ENCODE assay signal across 9 mouse cellular contexts in the genomic region with DNA sequence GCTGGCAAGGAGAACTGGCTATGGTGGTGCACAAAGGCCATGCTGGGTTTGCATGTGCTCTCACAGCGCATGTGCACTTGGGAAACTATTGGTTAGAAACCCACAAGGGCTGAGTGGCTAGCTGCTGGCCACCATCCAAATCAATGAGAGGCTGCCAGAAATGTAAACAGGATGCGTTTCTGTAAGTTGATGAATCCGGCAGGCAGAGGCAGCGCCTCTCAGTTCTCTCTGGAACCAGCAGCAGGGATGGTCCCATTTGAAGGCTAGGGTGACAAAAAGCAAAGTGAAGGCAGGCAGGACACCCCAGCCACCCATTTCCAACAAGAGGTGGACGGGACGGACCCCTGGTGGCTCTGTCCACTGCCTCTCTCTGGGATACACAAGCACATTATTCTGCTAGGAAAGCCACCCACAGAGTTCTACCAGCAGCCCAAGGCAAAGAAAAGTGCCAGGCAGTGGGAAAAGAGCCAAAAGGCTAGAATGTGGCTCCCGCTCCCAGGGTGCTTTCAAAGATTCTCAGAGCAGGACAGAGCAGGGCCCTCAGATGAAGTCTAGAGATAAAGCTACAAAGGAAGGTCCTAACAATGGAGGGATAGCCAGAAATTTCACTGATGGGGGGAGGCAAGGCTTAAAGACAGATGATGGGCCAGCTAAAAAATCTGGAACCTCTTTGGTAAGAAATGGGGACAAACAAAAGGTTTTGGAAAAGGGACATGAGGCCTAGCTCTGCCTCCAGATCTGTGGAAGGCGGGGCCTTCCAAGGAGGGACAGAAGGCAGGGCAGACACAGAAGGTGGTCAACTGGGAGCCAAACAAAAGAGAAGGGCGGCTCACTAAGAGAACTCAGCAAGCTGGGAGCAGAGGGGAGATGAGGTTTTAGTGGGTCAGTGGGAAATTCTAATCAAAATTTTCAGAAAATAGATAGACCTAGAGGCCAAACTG. TPM values are rescaled to one million over a fixed set of nuclear protein-coding genes. Genes with fewer than 3 reads are reported as not detected.
A peak's percentile ranks its signal among the peaks of the same experiment; 100 is the strongest.
DNase-seq lines count a peak whose midpoint lies in the region; ATAC-seq lines count a peak whose summit lies in the region.
"Had no signal": no experiment of that assay in that cellular context is flagged by ENCODE, and none has a peak within 500 bp of the region (broad histone marks: within the 10 kb centered on the region; RNA-seq: fewer than 3 reads in every experiment).

No protein-coding gene starts in this region.

- peak overlapping the region; percentile 21; the same call in 1 of the 2 replicates for H3K9ac ChIP-seq in intestine, embryonic 16.5 days (ENCODE audit: low read depth, low read length)

- no peaks in the 10 kb centered on the region for H3K9me3 ChIP-seq in intestine, embryonic 16.5 days (ENCODE audit: control insufficient read depth, low read length)

- peak; percentile 67 for ATAC-seq in intestine, embryonic 16.5 days

- H3K79me2 ChIP-seq in macrophage (ENCODE audit: inconsistent target) = peaks cover 100% of the 10 kb centered on the region

- 36% methylated on average over 9 of the region's 9 CpGs for WGBS in intestine, embryonic 16.5 days
- WGBS in macrophage (ENCODE audit: missing documents) = 52% methylated on average over 9 of the region's 9 CpGs

- peak overlapping the region; percentile 96 for H3K27ac ChIP-seq in intestine, embryonic 16.5 days (ENCODE audit: low read length)
- peak overlapping the region; percentile 39 for H3K27ac ChIP-seq in macrophage

- peak; percentile 42 for DNase-seq in adrenal gland, adult 8-10 months
- peak; percentile 69 for DNase-seq in cerebellum, postnatal 14 days
- DNase-seq in frontal cortex, postnatal 36 days (ENCODE audit: low spot score in 2 of 2) = peak; percentile 55 to 65
- DNase-seq in left cerebral cortex, postnatal 25 days (ENCODE audit: low spot score in 2 of 2) = peak; percentile 48 to 69
- peak; percentile 40 to 42 for DNase-seq in right cerebral cortex, postnatal 36 days (ENCODE audit: low spot score in 2 of 2)
- no peak for DNase-seq in thymus, postnatal 0 days (ENCODE audit: low spot score)

- H3K36me3 ChIP-seq in intestine, embryonic 16.5 days (ENCODE audit: control insufficient read depth, insufficient read depth, low read length) = no peaks in the 10 kb centered on the region
- H3K36me3 ChIP-seq in macrophage (ENCODE audit: inconsistent target) = peaks cover 7% of the 10 kb centered on the region; the same call in 1 of the 2 replicates

- peaks cover 55% of the 10 kb centered on the region for H3K4me1 ChIP-seq in intestine, embryonic 16.5 days (ENCODE audit: control insufficient read depth, insufficient read depth, low read length)

- intact Hi-C loops in left cerebral cortex, postnatal 25 days (cut with DNase I) = loop anchor here (5.0 kb wide), 1 partner anchor 36 kb away; no protein-coding TSS in a partner anchor

- no peaks in the 10 kb centered on the region for H3K27me3 ChIP-seq in intestine, embryonic 16.5 days (replicated peaks; ENCODE audit: control insufficient read depth, insufficient read depth, low read length)

- peak overlapping the region; percentile 21; the same call in 1 of the 2 replicates for H3K4me2 ChIP-seq in intestine, embryonic 16.5 days (ENCODE audit: low read depth, low read length)

- H3K4me3 ChIP-seq in intestine, embryonic 16.5 days (ENCODE audit: low read length) = no peak overlapping the region
- no peak overlapping the region for H3K4me3 ChIP-seq in macrophage (ENCODE audit: inconsistent target)
- H3K4me3 ChIP-seq: erythroblast, embryonic 14.5 days had no signal

RNA-seq across cellular contexts. Expression of gene Gna12, which starts 39.0 kb away (rescaled TPM):
- 100 to 1,000 TPM; 135 to 173 (median 141) TPM for total RNA-seq in adrenal gland, adult 8-10 months (2022)
- 5.2 and 5.4 TPM in 2 replicates for polyA plus RNA-seq in intestine, embryonic 16.5 days (2015; fragmentation: Nextera tagmentation; extraction: Ambion mirVana)
- 10 to 100 TPM; 72.1 to 76.6 TPM for total RNA-seq in left cerebral cortex, postnatal 25 days (2021)
- total RNA-seq in macrophage (2018; cell fraction: chromatin; rRNA removed) = 10 to 100 TPM in 20 of 26 experiments, 1 to 10 TPM in 6; 5.5 to 38.3 (median 15.9) TPM
- 100 to 1,000 TPM in 13 of 26 experiments, 10 to 100 TPM in 13; 58.7 to 194 (median 95.9) TPM for total RNA-seq in macrophage (2018; cell fraction: cytosol; rRNA removed)
- 10 to 100 TPM; 25.6 to 92.0 (median 47.5) TPM for total RNA-seq in macrophage (2018; cell fraction: nucleus; rRNA removed)
- polyA plus RNA-seq in macrophage (2018) = 97.9 to 155 TPM (median 121 TPM) in 3 replicates
- polyA plus RNA-seq in thymus, postnatal 0 days (2015; fragmentation: Nextera tagmentation; extraction: Ambion mirVana) = 13.1 and 16.3 TPM in 2 replicates
